Mouse (Mus musculus) adrenal gland, adult 2 months (tissue): ENCODE measurements around the gene H2al2c. TPM values are rescaled to one million over a fixed set of nuclear protein-coding genes. Genes with fewer than 3 reads are reported as not detected.
"Not testable (repeated sequence)": the region's sequence is repeated elsewhere in the genome, so short reads cannot be mapped to it uniquely, and the experiment has no call there.

ENCODE experiments used
- DNase-seq: peaks from one replicate; pipeline ENCODE4 v3.0.0; 2021
- long read RNA-seq: library from polyadenylated mRNA; stranded (forward); transcript quantifications from one replicate; pipeline ENCODE4 v2.0.0, GENCODE M21; 2021
- polyA plus RNA-seq: library from polyadenylated mRNA; depleted of rRNA; stranded (reverse); fragments of >200 nt; gene quantifications from 2 replicates; pipeline ENCODE4 v1.2.3, GENCODE M21; 2012; rRNA removed
- total RNA-seq, 2 experiments: library from RNA; stranded (reverse); gene quantifications; 2 replicates each; pipeline ENCODE4 v1.2.3; 2021

Gene H2al2c
- total RNA-seq (not detected), polyA plus RNA-seq (not detected in 2 replicates)
- long read RNA-seq = 0 reads

DNA sequence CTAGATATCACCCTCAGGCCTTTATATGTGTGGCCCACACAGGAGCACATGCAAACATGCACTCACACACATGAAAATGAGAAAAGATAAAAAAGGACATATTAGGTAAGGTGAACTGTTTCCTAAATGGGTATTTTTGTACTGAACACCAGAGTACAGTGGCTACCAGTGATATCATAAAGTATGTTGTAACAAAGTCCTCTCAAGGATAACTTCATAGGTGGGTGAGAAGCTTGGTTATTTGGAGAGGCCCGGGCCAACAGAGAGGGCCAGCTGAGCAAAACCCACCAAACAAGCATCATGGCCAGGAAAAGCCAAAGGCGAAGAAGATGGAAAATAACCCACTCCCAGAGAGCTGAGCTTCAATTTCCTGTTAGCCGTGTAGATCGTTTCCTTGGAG is at the start of gene H2al2c:
H2al2c (plus strand) TSS at position 301 of the 400 bp plus-strand sequence.
- DNase-seq = not testable (repeated sequence)

Other genes starting within 250 kb of the H2al2c start
- gene Sry, start 64.6 kb downstream of the H2al2c start, total RNA-seq = not detected
- not detected in 2 replicates for gene Sry, start 64.6 kb downstream of the H2al2c start, polyA plus RNA-seq
- not detected for gene H2al2b, start 121.6 kb downstream of the H2al2c start, total RNA-seq
- not detected in 2 replicates for gene H2al2b, start 121.6 kb downstream of the H2al2c start, polyA plus RNA-seq
- not detected for gene Gm4064, start 197.1 kb downstream of the H2al2c start, total RNA-seq
- gene Gm4064, start 197.1 kb downstream of the H2al2c start, polyA plus RNA-seq = not detected in 2 replicates
- gene Rbmy, start 231.6 kb downstream of the H2al2c start, total RNA-seq = not detected
- not detected in 2 replicates for gene Rbmy, start 231.6 kb downstream of the H2al2c start, polyA plus RNA-seq
- gene Gm10256, start 231.6 kb downstream of the H2al2c start, total RNA-seq = not detected
- gene Gm10256, start 231.6 kb downstream of the H2al2c start, polyA plus RNA-seq = not detected in 2 replicates